Mouse (Mus musculus): Measurements from ENCODE around the gene Tmod1.

DNA sequence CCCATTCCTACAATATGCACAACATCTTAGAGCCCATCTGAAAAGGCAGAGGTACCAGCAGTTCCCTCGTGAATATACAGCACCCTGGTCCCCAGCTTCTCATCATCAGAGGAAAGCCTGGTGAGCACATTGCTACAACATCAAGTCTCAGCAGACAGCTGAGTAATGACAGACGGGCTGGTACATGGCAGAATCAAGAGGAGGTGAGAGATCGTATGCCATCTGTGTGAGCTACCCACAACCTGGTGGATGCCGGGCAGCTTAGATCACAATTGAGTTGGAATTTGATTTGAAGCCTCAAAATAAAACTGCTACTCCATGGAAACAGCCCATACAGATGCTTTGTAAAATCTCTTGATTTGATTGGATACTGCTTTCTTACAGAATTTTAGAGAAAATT, 40.2 kb upstream of the Tmod1 start:
- TF ChIP-seq CTCF (IDR thresholded peaks at IDR 0.05; ENCODE audit: control insufficient read depth, insufficient read depth, insufficient read length) (no peak), CEBPB (IDR thresholded peaks at IDR 0.05; ENCODE audit: low read depth) (no peak), MAX (IDR thresholded peaks at IDR 0.05) (no peak), USF1 (IDR thresholded peaks at IDR 0.05; ENCODE audit: low read depth) (no peak), MYOD1 (IDR thresholded peaks at IDR 0.05; ENCODE audit: control insufficient read depth, insufficient read length, low read depth) (no peak), FOSL1 (IDR thresholded peaks at IDR 0.05; ENCODE audit: insufficient read depth, low read length, poor library complexity, severe bottlenecking) (no peak), MYOG (IDR thresholded peaks at IDR 0.05; ENCODE audit: control insufficient read depth, extremely low read depth, insufficient read length) (no peak)

All from C2C12 (cell line).